Mouse (Mus musculus) urinary bladder, postnatal 0 days (tissue): ENCODE measurements around the gene Gm28038. TPM values are rescaled to one million over a fixed set of nuclear protein-coding genes. Genes with fewer than 3 reads are reported as not detected.

ENCODE experiments used
- polyA plus RNA-seq: library from polyadenylated mRNA; unstranded; fragments of >200 nt; fragmentation: Nextera tagmentation; extraction: Ambion mirVana; gene quantifications from 2 replicates; pipeline ENCODE4 v1.2.1, GENCODE M21; 2015

The Gm28038 gene
- polyA plus RNA-seq, result not detected in 2 replicates

GRCm38 (mm10) chr2:30280743-30281142, at the start of gene Gm28038:
Gm28038 (plus strand) TSS chr2:30281043.

GRCm38 (mm10) chr2:30237199-30237880, 43.5 kb upstream of the Gm28038 start, which contains the start of gene Lrrc8a:
Lrrc8a (plus strand) TSS chr2:30237715.

GRCm38 (mm10) chr2:30240267-30240666, 40.6 kb upstream of the Gm28038 start, which contains the start of gene Gm28035:
Gm28035 (plus strand) TSS chr2:30240567.

GRCm38 (mm10) chr2:30265767-30266253, 15.0 kb upstream of the Gm28038 start, which contains the start of gene Phyhd1:
Phyhd1 (plus strand) TSS chr2:30266203.

GRCm38 (mm10) chr2:30286192-30287026, 5.6 kb downstream of the Gm28038 start, which contains the start of the genes Dolk and Nup188:
Dolk (minus strand) TSS chr2:30286334.
Nup188 (plus strand) TSS chr2:30286397.

Other genes with a start within 250 kb of the Gm28038 start
- gene Wdr34, start 232.2 kb upstream of the Gm28038 start, polyA plus RNA-seq, result 13.7 and 13.8 TPM in 2 replicates
- 179 and 195 TPM in 2 replicates for gene Set, start 223.7 kb upstream of the Gm28038 start, polyA plus RNA-seq
- 3.1 TPM in 2 replicates for gene Pkn3, start 203.4 kb upstream of the Gm28038 start, polyA plus RNA-seq
- 24.9 and 27.9 TPM in 2 replicates for gene Zdhhc12, start 187.4 kb upstream of the Gm28038 start, polyA plus RNA-seq
- gene Zer1, start 156.5 kb upstream of the Gm28038 start, polyA plus RNA-seq, result 3.5 and 4.2 TPM in 2 replicates
- 2.2 and 4.1 TPM in 2 replicates for gene Tbc1d13, start 147.3 kb upstream of the Gm28038 start, polyA plus RNA-seq
- gene Endog, start 109.5 kb upstream of the Gm28038 start, polyA plus RNA-seq, result 22.8 TPM in 2 replicates
- gene Spout1, start 102.6 kb upstream of the Gm28038 start, polyA plus RNA-seq, result 25.1 and 25.8 TPM in 2 replicates
- 11.6 and 13.6 TPM in 2 replicates for gene Kyat1, start 75.2 kb upstream of the Gm28038 start, polyA plus RNA-seq
- gene Lrrc8a, start 43.3 kb upstream of the Gm28038 start, polyA plus RNA-seq, result 27.9 and 29.2 TPM in 2 replicates
- 0.06 and 0.07 TPM in 2 replicates for gene Gm28035, start 40.5 kb upstream of the Gm28038 start, polyA plus RNA-seq
- gene Phyhd1, start 14.8 kb upstream of the Gm28038 start, polyA plus RNA-seq, result 7.8 and 8.7 TPM in 2 replicates
- gene Dolk, start 5.3 kb downstream of the Gm28038 start, polyA plus RNA-seq, result 22.8 and 24.4 TPM in 2 replicates
- gene Nup188, start 5.4 kb downstream of the Gm28038 start, polyA plus RNA-seq, result 12.3 TPM in 2 replicates
- 77.9 and 87.5 TPM in 2 replicates for gene Sh3glb2, start 78.3 kb downstream of the Gm28038 start, polyA plus RNA-seq
- gene Miga2, start 83.2 kb downstream of the Gm28038 start, polyA plus RNA-seq, result 13.9 and 15.1 TPM in 2 replicates
- gene Dolpp1, start 111.2 kb downstream of the Gm28038 start, polyA plus RNA-seq, result 12.4 and 13.6 TPM in 2 replicates
- 21.3 and 24.3 TPM in 2 replicates for gene Crat, start 134.8 kb downstream of the Gm28038 start, polyA plus RNA-seq
- 80.9 and 81.6 TPM in 2 replicates for gene Ptpa, start 135.0 kb downstream of the Gm28038 start, polyA plus RNA-seq
- 1.1 and 1.2 TPM in 2 replicates for gene Ier5l, start 193.2 kb downstream of the Gm28038 start, polyA plus RNA-seq